Mouse (Mus musculus): ENCODE data around the gene Usp24.

GRCm38 (mm10) chr4:106381131-106381530, 65.1 kb downstream of the Usp24 start:
- TF ChIP-seq CTCF (conservative IDR thresholded peaks at IDR 0.05; ENCODE audit: insufficient read depth, insufficient read length, low read depth, low read length) (no peak), POLR2A (IDR thresholded peaks at IDR 0.05; ENCODE audit: low read depth, low read length) (no peak)
